Mouse (Mus musculus): ENCODE results near the gene Gfy. TPM values are rescaled to one million over a fixed set of nuclear protein-coding genes. Genes with fewer than 3 reads are reported as not detected.
A peak's percentile ranks its signal among the peaks of the same experiment; 100 is the strongest.

The Gfy gene
- polyA plus RNA-seq, 1 experiment from 2014 or later = not detected

GRCm38 (mm10) chr7:45147267-45147666, 32.1 kb downstream of the Gfy start:
- 89% methylated on average over 11 of the region's 11 CpGs for WGBS
- no peak for ATAC-seq (replicated peaks; ENCODE audit: insufficient number of reproducible peaks, insufficient read depth, low FRiP score, low read depth)
- Histone ChIP-seq H3K4me1 (replicated peaks) (peaks cover 13% of the 10 kb centered on the region), H3K27me3 (no peaks in the 10 kb centered on the region), H3K36me3 (peaks cover 11% of the 10 kb centered on the region; the same call in 1 of the 2 replicates), H3K9ac (no peak overlapping the region), H3K27ac (no peak overlapping the region), H3K4me3 (no peak overlapping the region), H3K4me2 (no peak overlapping the region), H3K9me3 (replicated peaks) (no peaks in the 10 kb centered on the region)

DNA sequence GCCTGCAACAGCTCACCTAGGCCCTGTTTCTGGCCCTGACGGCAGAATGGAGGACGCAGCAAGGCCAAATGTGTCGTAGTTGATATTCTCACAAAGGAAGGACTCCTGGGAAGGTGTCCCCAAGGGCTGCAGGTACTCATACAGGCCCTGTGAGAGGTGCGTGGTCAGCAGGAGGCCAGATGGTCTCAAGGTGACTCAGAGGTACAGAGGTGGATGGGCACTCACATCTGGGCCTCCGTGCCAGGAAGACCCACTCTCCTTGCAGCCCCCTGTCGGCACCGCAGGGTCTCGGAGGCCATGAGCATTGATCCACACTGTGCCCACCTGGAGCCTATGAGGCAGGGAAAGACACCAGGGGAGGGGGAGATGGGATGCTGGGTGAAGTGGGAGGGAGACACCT, 33.9 kb downstream of the Gfy start:
- Histone ChIP-seq H3K27me3 (no peaks in the 10 kb centered on the region), H3K9ac (no peak overlapping the region), H3K9me3 (replicated peaks) (no peaks in the 10 kb centered on the region), H3K36me3 (0 out of 2 replicates have a peak, but pooled peaks cover 11% of the 10 kb centered on the region), H3K4me2 (no peak overlapping the region), H3K4me1 (replicated peaks) (peaks cover 10% of the 10 kb centered on the region), H3K27ac (no peak overlapping the region), H3K4me3 (no peak overlapping the region)
- 96% methylated on average over 8 of the region's 8 CpGs for WGBS
- ATAC-seq (replicated peaks; ENCODE audit: insufficient number of reproducible peaks, insufficient read depth, low FRiP score, low read depth) = no peak

DNA sequence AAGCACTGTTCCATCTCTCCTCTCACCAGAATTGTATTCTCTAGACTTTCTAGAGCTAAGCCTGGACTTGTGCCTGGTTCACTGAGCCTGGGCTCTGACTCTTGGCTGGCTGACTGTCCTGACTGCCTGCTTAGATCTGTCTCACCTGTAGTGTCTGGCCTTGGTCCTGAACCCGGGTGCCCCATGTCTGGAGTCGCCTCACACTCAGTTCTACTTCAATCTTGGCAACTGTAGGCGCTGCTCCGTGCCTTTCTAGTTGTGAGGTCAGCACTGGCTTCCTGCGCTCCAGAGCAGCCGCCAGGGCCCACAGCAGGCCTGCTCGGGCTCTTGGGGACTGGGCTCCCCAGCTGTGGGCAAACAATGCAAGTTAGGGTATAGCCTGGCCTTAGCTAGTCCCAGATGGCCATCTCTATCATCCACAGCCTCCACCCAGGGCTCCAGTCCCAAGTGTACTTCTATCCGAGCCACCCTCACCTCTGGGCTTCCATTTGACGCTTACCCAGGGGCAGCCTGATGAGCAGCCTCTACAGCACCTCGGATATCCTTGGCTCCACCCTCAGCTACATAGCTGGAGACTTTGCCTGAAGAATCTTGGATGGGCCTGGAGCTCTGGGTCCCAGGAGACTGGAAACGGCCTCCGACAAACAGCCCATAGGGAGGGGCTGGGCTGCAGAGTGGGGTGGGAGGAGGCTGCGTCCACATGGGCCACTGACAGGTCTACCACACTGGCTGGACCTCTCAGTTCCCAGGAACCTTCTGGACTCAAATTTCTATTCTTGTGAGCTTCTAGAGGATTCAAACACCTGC, 34.8 kb downstream of the Gfy start:
- WGBS = 84% methylated on average over 13 of the region's 13 CpGs
- Histone ChIP-seq H3K4me1 (replicated peaks) (peaks cover 9% of the 10 kb centered on the region), H3K27ac (no peak overlapping the region), H3K4me3 (no peak overlapping the region), H3K36me3 (0 out of 2 replicates have a peak, but pooled peaks cover 11% of the 10 kb centered on the region), H3K9ac (no peak overlapping the region), H3K4me2 (no peak overlapping the region), H3K27me3 (no peaks in the 10 kb centered on the region), H3K9me3 (replicated peaks) (no peaks in the 10 kb centered on the region)
- ATAC-seq (replicated peaks; ENCODE audit: insufficient number of reproducible peaks, insufficient read depth, low FRiP score, low read depth) = no peak

DNA sequence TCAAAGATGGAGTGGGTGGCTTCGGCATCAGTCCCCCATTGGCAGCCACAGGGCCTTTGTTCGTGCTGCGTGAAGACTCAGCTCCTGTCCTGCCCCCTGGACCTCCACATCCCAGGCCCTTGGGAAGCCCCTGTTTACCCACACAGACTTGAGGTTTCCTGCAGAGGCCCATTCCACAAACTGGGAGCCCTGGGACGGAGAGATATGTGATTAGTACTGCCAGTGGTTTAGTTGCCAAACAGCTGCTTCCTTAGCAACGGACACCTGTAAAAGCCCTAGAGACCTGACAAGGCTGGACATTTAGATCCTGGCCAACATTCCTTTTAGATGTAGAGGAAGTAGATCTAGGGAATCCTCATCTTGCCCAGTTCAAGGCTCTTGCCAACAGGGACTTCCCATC, 37.5 kb downstream of the Gfy start:
- no peak for ATAC-seq (replicated peaks; ENCODE audit: insufficient number of reproducible peaks, insufficient read depth, low FRiP score, low read depth)
- H3K9ac ChIP-seq = no peak overlapping the region
- no peak overlapping the region for H3K4me2 ChIP-seq
- H3K4me1 ChIP-seq (replicated peaks) = peaks cover 4% of the 10 kb centered on the region; the same call in 1 of the 2 replicates
- 0 out of 2 replicates have a peak, but pooled peaks cover 11% of the 10 kb centered on the region for H3K36me3 ChIP-seq
- no peaks in the 10 kb centered on the region for H3K27me3 ChIP-seq
- H3K27ac ChIP-seq = no peak overlapping the region
- no peak overlapping the region for H3K4me3 ChIP-seq
- no peaks in the 10 kb centered on the region for H3K9me3 ChIP-seq (replicated peaks)
- whole genome bisulfite sequencing = 81% methylated on average over 5 of the region's 5 CpGs

DNA sequence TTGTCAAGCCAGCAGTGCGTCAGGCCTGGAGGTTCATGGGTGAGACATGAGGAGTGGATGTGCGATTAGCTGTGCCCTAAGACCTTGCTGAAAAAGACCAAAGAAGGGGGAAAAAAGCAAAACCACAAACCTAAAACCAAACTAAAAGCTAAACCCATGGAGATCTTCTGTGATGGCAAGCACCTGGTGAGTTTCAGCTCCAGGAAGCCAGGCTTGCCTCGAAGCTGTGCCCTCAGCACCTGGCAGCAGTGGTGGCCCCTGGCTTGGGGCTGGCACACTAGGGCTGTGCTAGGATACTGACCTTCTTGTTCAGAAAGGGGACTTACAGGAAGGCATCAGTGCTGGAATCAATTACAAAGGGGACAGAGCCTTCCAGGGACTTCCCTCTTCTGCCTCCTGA, 38.0 kb downstream of the Gfy start:
- H3K4me1 ChIP-seq (replicated peaks) = peaks cover 4% of the 10 kb centered on the region; the same call in 1 of the 2 replicates
- no peak for ATAC-seq (replicated peaks; ENCODE audit: insufficient number of reproducible peaks, insufficient read depth, low FRiP score, low read depth)
- 0 out of 2 replicates have a peak, but pooled peaks cover 11% of the 10 kb centered on the region for H3K36me3 ChIP-seq
- no peaks in the 10 kb centered on the region for H3K27me3 ChIP-seq
- H3K4me2 ChIP-seq = no peak overlapping the region
- no peak overlapping the region for H3K27ac ChIP-seq
- H3K9me3 ChIP-seq (replicated peaks) = no peaks in the 10 kb centered on the region
- no peak overlapping the region for H3K4me3 ChIP-seq
- 89% methylated on average over 3 of the region's 3 CpGs for WGBS
- H3K9ac ChIP-seq = no peak overlapping the region

DNA sequence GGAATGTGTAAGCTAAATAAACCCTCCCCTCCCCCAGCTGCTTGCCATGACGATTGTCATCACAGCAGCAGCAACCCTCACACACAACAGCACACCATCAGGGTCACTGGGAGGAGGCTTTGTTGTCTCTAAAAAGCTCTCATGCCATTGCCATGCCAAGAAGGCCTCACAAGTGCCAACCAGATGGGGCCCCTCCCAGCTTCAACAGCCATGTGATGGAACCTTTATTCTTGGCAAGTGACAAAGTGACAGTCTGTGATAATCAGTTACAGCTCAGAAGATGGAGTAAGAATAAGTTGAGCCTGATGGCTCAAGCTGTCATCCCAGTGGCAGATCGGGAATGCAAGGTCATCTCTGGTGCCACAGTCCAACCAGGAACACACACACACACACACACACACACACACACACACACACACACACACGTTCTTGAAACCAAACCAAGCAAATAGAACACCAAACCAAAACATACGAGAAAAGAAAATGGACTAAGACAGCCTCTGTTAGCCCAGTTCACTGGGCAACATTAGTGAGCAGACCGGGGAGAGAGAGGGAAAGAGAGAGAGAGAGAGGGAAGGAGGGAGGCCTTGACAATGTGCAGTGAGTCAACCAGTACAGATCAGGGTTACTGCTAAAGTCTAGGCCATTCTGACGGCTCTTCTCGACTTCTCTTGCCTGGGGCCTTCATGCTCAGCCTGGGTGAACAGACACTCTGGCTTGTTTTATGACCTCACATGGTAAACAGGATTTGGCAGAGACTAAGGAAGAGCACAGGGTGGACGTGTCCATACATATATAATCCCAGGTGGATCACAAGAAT, 39.3 kb downstream of the Gfy start:
- Histone ChIP-seq H3K27me3 (no peaks in the 10 kb centered on the region), H3K4me3 (no peak overlapping the region), H3K9me3 (replicated peaks) (no peaks in the 10 kb centered on the region), H3K27ac (no peak overlapping the region), H3K4me2 (no peak overlapping the region), H3K4me1 (replicated peaks) (peaks cover 9% of the 10 kb centered on the region), H3K36me3 (0 out of 2 replicates have a peak, but pooled peaks cover 5% of the 10 kb centered on the region), H3K9ac (no peak overlapping the region)
- WGBS = 70% methylated on average over 8 of the region's 8 CpGs
- no peak for ATAC-seq (replicated peaks; ENCODE audit: insufficient number of reproducible peaks, insufficient read depth, low FRiP score, low read depth)

GRCm38 (mm10) chr7:45138403-45138802, 41.0 kb downstream of the Gfy start:
- ATAC-seq (replicated peaks; ENCODE audit: insufficient number of reproducible peaks, insufficient read depth, low FRiP score, low read depth) = no peak
- H3K27me3 ChIP-seq = no peaks in the 10 kb centered on the region
- H3K4me3 ChIP-seq = no peak overlapping the region
- H3K9me3 ChIP-seq (replicated peaks) = no peaks in the 10 kb centered on the region
- H3K36me3 ChIP-seq = no peaks in the 10 kb centered on the region
- H3K9ac ChIP-seq = no peak overlapping the region
- no peak overlapping the region for H3K27ac ChIP-seq
- 84% methylated on average over 1 of the region's 1 CpGs for WGBS
- peaks cover 20% of the 10 kb centered on the region for H3K4me1 ChIP-seq (replicated peaks)
- no peak overlapping the region for H3K4me2 ChIP-seq

GRCm38 (mm10) chr7:45137171-45138006, 42.0 kb downstream of the Gfy start:
- Histone ChIP-seq H3K27me3 (no peaks in the 10 kb centered on the region), H3K9ac (no peak overlapping the region), H3K9me3 (replicated peaks) (no peaks in the 10 kb centered on the region), H3K4me2 (no peak overlapping the region), H3K36me3 (no peaks in the 10 kb centered on the region), H3K27ac (no peak overlapping the region), H3K4me3 (no peak overlapping the region), H3K4me1 (replicated peaks) (peaks cover 20% of the 10 kb centered on the region)
- WGBS = 57% methylated on average over 12 of the region's 12 CpGs
- no peak for ATAC-seq (replicated peaks; ENCODE audit: insufficient number of reproducible peaks, insufficient read depth, low FRiP score, low read depth)

- peaks cover 20% of the 10 kb centered on the region for H3K4me1 ChIP-seq (replicated peaks)
- H3K4me3 ChIP-seq = peak within 1 kb of the TSS; percentile 59
- no peaks in the 10 kb centered on the region for H3K27me3 ChIP-seq
- peak within 1 kb of the TSS; percentile 29; the same call in 1 of the 2 replicates for H3K27ac ChIP-seq
- H3K4me2 ChIP-seq = peak within 1 kb of the TSS; percentile 78
- H3K9me3 ChIP-seq (replicated peaks) = no peaks in the 10 kb centered on the region
- peak within 1 kb of the TSS; percentile 65 for H3K9ac ChIP-seq
- no peaks in the 10 kb centered on the region for H3K36me3 ChIP-seq
- WGBS = 2% methylated on average over 29 of the region's 29 CpGs
- peak; percentile 77 for ATAC-seq (replicated peaks; ENCODE audit: insufficient number of reproducible peaks, insufficient read depth, low FRiP score, low read depth)
Observed at GRCm38 (mm10) chr7:45135993-45136567, 43.3 kb downstream of the Gfy start, which contains the start of the genes Gm45713 and Flt3l. Gene Gm45713 (minus strand): TSS chr7:45136231. Gene Flt3l (minus strand): TSS chr7:45136432.

DNA sequence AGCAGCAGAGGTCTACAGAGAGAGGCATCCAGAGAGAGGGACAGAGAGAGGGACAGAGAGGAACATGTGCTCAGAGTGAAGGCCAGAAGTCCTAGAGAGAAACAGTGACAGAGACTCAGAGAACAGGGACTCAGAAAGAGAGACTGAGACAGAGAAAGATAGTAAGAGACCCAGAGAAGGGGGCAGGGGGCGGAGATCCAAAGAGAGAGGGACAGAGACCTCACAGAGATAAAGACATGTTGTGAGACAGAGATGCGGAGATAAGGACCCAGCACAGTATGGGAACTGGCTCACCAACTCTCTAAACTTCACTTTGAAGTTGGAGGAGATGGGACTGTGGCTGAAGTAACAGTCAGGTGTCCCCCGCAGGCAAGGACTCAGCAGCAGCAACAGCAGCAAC, 44.0 kb downstream of the Gfy start:
- WGBS = 69% methylated on average over 3 of the region's 3 CpGs
- Histone ChIP-seq H3K36me3 (no peaks in the 10 kb centered on the region), H3K4me3 (peak overlapping the region; percentile 59), H3K9me3 (replicated peaks) (no peaks in the 10 kb centered on the region), H3K4me1 (replicated peaks) (peaks cover 20% of the 10 kb centered on the region), H3K4me2 (peak overlapping the region; percentile 78), H3K27me3 (no peaks in the 10 kb centered on the region), H3K9ac (no peak overlapping the region), H3K27ac (no peak overlapping the region)
- ATAC-seq (replicated peaks; ENCODE audit: insufficient number of reproducible peaks, insufficient read depth, low FRiP score, low read depth) = no peak
